Mouse (Mus musculus) embryonic facial prominence, embryonic 14.5 days (tissue): ENCODE data around the gene Rpl35a. TPM values are rescaled to one million over a fixed set of nuclear protein-coding genes. Genes with fewer than 3 reads are reported as not detected.
A peak's percentile ranks its signal among the peaks of the same experiment; 100 is the strongest.

Experiments used
- ATAC-seq: fragments of 200-750 bp; cut with Nextera tagmentation; 2 replicates; pipeline ENCODE4 v1.8.0; 2017; ENCODE audit warnings: low read depth, moderate number of reproducible peaks, moderate TSS enrichment
- DNase-seq: peaks from one replicate; pipeline ENCODE4 v3.0.0-alpha.2; 2015; ENCODE audit warnings: low spot score
- H3K27ac ChIP-seq: fragments of 300-500 bp; sonication (generic); replicated peaks from 2 replicates; pipeline ENCODE4 v1.5.1; 2014; ENCODE audit warnings: low read depth, mild to moderate bottlenecking, low read length, moderate library complexity
- H3K27me3 ChIP-seq: fragments of 300-500 bp; sonication (generic); replicated peaks from 2 replicates; pipeline ENCODE4 v1.6.1; 2014; ENCODE audit warnings: low read length; ENCODE audit not compliant: control insufficient read depth, insufficient read depth
- H3K36me3 ChIP-seq: fragments of 300-500 bp; sonication (generic); 2 replicates; pipeline ENCODE4 v1.6.1; 2014; ENCODE audit warnings: low read length, mixed read lengths; ENCODE audit not compliant: control insufficient read depth, insufficient read depth
- H3K4me1 ChIP-seq: fragments of 300-500 bp; sonication (generic); 2 replicates; pipeline ENCODE4 v1.6.1; 2014; ENCODE audit warnings: antibody characterized with exemption, low read length; ENCODE audit not compliant: control insufficient read depth, insufficient read depth
- H3K4me2 ChIP-seq: fragments of 300-500 bp; sonication (generic); 2 replicates; pipeline ENCODE4 v1.6.1; 2014; ENCODE audit warnings: low read depth, mild to moderate bottlenecking, low read length, moderate library complexity, mixed read lengths
- H3K4me3 ChIP-seq: fragments of 300-500 bp; sonication (generic); 2 replicates; pipeline ENCODE4 v1.5.1; 2014; ENCODE audit warnings: low read depth, mild to moderate bottlenecking, low read length
- H3K9ac ChIP-seq: fragments of 300-500 bp; sonication (generic); 2 replicates; pipeline ENCODE4 v1.6.1; 2014; ENCODE audit warnings: low read depth, mild to moderate bottlenecking, low read length, moderate library complexity, mixed read lengths
- H3K9me3 ChIP-seq: fragments of 300-500 bp; sonication (generic); 2 replicates; pipeline ENCODE4 v1.6.1; 2016; ENCODE audit warnings: low read length; ENCODE audit not compliant: control insufficient read depth
- WGBS: fragments of 180-500 bp; shearing (Covaris S2); extraction: QIAGEN DNeasy Blood & Tissue Kit; methylation state at CpG from one replicate; pipeline ENCODE4 v1.1.7; 2014; 5-methylcytosine and 5-hydroxymethylcytosine counted together
- polyA plus RNA-seq: library from polyadenylated mRNA; unstranded; fragments of >200 nt; fragmentation: Nextera tagmentation; extraction: Ambion mirVana; gene quantifications from 2 replicates; pipeline ENCODE4 v1.2.1, GENCODE M21; 2014

Gene Rpl35a
- polyA plus RNA-seq, 1 experiment from 2014 or later = 1,079 TPM

DNA sequence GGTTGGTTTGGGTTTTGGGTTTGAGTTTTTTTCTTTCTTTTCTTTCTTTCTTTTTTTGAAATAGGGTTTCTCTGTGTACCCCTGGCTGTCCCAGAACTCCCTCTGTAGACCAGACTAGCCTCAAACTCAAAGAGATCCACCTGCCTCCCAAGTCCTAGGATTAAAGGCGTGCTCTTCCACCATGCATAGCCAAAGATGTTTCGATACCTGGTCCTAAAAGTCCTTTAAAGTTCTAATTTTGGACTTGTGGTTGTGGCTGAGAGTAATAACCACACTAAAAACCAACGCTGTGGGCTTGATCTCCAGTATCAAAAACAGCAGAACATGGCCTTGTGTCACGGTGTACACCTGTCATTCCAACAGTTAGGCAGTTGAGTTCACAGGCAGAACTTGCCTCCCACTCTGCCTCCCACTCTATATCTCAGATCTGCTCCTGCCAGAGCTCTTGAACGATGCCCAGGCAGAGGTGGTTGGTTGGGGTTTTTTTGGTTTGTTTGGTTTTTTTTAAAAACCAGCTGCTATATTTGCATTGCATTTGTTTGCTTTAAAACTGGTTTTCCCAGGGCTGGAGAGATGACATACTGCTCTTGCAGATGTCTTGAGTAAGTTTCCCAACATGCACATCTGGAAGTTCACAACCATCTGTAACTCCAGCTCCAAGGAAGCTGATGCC is 38.4 kb upstream of the Rpl35a start:
- Histone ChIP-seq H3K27ac (no peak overlapping the region), H3K4me1 (no peaks in the 10 kb centered on the region), H3K4me3 (no peak overlapping the region), H3K9me3 (no peaks in the 10 kb centered on the region), H3K9ac (no peak overlapping the region), H3K36me3 (peaks cover 24% of the 10 kb centered on the region), H3K4me2 (no peak overlapping the region), H3K27me3 (no peaks in the 10 kb centered on the region)
- DNase-seq (no peak), ATAC-seq (no peak)
- WGBS = 89% methylated on average over 5 of the region's 5 CpGs

DNA sequence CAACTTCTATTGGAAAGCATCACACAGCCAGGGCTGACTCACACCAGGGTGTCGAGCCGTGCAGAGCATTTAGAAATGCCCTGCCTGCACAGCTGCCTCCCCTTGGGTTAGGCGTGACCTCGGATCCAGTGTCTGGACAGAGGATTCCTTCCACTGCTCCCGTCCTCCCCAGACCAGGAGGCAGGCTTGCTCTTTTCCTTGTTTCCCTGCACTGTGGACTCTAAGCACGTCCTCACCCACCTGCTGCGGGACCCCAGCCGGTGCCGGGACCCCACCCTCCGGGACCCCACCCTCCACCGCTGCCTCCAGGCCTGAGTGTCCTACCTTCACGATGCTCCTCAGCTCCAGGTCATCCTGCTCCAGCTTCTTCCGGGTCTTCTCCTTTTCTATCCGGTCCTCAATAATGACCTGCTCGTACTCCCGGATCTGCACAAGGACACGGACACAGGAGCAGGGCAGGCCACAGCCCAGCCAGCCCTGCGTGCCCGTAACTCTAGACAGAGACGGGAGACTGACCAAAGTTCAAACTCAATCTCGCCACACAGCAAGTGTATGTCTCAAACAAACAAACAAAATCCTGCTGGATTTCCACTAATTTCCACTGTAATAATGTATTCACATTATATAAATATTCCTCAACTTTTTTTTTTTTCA is 37.0 kb upstream of the Rpl35a start:
- ATAC-seq = peak; percentile 42; the same call in 1 of the 2 replicates
- Histone ChIP-seq H3K9me3 (no peaks in the 10 kb centered on the region), H3K4me3 (no peak overlapping the region), H3K4me2 (no peak overlapping the region), H3K27me3 (no peaks in the 10 kb centered on the region), H3K36me3 (peaks cover 11% of the 10 kb centered on the region), H3K27ac (no peak overlapping the region), H3K9ac (no peak overlapping the region), H3K4me1 (no peaks in the 10 kb centered on the region)
- DNase-seq = no peak
- 75% methylated on average over 21 of the region's 21 CpGs for WGBS

DNA sequence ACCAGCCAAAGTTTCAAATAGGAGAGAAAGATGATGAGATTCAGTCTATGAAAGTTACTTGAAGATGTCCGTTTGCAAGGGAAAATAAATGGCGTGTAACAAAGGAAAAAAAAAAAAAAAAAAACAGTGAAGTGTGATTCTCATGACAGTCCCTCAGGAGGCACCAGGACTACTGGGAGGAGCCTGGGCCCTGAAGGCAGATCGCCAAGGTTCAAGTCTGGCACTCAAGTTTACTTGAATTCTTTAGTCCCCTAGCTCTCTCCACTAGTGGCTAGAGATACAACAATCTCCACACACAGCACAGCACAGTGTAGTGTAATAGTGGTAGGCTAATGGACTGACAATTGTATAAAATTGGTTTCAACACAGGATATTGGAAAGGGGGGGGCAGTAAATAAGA is 34.9 kb upstream of the Rpl35a start:
- ATAC-seq (no peak), DNase-seq (no peak)
- no peaks in the 10 kb centered on the region for H3K27me3 ChIP-seq
- no peak overlapping the region for H3K4me2 ChIP-seq
- H3K27ac ChIP-seq = no peak overlapping the region
- H3K36me3 ChIP-seq = no peaks in the 10 kb centered on the region
- H3K4me1 ChIP-seq = no peaks in the 10 kb centered on the region
- 65% methylated on average over 3 of the region's 3 CpGs for WGBS
- no peak overlapping the region for H3K4me3 ChIP-seq
- H3K9ac ChIP-seq = no peak overlapping the region
- no peaks in the 10 kb centered on the region for H3K9me3 ChIP-seq

DNA sequence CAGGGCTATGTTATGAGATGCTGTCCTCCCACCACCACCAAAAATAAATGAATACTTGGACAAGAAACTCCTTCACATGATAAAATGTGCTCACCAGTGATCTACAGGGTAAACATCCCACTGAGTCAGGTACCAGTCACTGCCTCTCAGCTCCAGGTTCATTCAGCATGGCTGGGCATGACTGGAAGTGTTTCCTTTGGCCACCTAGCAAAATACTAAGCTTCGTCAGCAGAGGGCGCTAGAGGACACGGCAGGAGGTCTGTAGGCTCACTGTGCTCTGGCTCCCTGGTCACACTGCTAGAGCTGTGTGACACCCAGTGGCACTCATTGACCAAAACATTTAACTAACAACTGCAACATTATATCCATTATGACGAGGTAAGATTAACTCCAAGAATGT is 32.5 kb upstream of the Rpl35a start:
- Histone ChIP-seq H3K4me2 (no peak overlapping the region), H3K9ac (no peak overlapping the region), H3K9me3 (no peaks in the 10 kb centered on the region), H3K4me1 (no peaks in the 10 kb centered on the region), H3K36me3 (no peaks in the 10 kb centered on the region), H3K27ac (no peak overlapping the region), H3K4me3 (no peak overlapping the region), H3K27me3 (no peaks in the 10 kb centered on the region)
- DNase-seq (peak; percentile 79), ATAC-seq (peak; percentile 76; the same call in 1 of the 2 replicates)
- 3% methylated on average over 4 of the region's 4 CpGs for WGBS

DNA sequence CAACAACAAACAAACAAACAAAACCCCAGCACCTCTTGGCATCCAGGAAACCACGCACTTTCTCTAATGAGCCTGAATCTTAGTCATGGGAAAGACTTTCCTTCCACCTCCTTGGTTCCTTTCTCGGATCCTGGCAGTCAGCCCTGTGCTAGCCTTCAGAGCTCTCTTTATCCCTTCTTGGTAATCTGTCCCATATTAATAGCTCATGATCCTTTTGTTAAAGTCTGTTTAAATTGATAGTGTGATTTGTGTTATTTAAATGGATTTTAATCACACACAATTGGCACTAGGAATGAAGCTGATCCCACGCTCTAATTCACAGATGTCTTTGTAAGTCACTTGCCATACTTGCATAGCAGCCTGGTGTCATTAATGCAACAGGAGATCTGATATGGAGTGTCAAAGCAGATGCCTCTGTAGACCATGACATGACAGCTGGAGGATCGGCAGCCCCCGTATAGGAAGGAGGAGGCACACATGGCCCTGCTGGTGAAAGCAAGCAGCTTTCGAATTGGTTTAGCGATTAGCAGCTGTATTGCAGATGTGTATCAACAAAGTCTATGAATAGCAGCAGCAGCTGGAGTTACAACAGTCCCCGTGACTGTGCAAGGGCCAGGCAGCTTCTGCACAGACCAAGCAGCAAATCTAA is 31.7 kb upstream of the Rpl35a start:
- ATAC-seq (peak; percentile 72), DNase-seq (peak; percentile 83)
- WGBS = 59% methylated on average over 8 of the region's 8 CpGs

DNA sequence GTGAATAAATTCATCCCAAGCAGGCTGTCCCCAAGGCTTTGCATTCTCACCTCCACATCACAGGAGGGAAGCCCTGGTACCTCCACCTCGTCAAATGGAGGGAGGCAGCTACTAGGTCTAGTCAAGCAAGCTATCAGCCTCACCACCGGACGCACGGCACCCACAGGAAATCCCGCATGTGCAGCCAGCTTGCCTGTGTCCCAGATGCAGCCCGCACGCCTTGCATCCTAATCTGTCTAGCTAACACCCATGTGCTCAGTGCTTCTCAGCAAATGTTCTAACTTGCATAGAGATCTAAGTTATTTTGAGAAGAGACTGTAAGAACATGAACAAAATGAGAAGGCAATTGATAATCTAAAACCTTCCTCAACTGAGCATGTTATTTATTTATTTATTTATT is 29.9 kb upstream of the Rpl35a start:
- H3K27ac ChIP-seq = no peak overlapping the region
- no peak overlapping the region for H3K4me3 ChIP-seq
- 85% methylated on average over 7 of the region's 7 CpGs for WGBS
- H3K36me3 ChIP-seq = no peaks in the 10 kb centered on the region
- no peak overlapping the region for H3K9ac ChIP-seq
- no peak overlapping the region for H3K4me2 ChIP-seq
- no peaks in the 10 kb centered on the region for H3K4me1 ChIP-seq
- DNase-seq (no peak), ATAC-seq (no peak)
- H3K9me3 ChIP-seq = no peaks in the 10 kb centered on the region
- H3K27me3 ChIP-seq = no peaks in the 10 kb centered on the region

More for the DNA sequence above, 31.7 kb upstream of the Rpl35a start:
- Histone ChIP-seq H3K36me3 (no peaks in the 10 kb centered on the region), H3K4me2 (no peak overlapping the region), H3K4me1 (no peaks in the 10 kb centered on the region), H3K27me3 (no peaks in the 10 kb centered on the region), H3K9me3 (no peaks in the 10 kb centered on the region), H3K27ac (no peak overlapping the region), H3K4me3 (no peak overlapping the region), H3K9ac (no peak overlapping the region)

DNA sequence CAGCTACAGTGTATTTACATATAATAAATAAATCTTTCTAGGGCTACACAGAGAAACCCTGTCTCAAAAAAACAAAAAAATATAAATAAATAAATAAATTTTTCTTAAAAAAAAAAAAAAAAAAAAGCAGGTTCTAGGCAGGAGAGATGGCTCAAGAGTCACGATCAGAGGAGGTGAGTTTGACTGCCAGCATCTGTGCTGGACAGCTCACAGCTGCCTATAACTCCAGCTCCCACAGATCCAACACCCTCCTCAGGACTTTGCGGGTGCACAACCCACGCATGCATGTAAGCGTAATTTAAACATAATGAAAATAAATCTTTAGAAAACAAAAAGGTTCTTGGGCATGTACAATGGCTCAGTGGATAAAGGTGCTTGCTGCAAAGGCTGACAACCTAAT is 20.2 kb upstream of the Rpl35a start:
- Histone ChIP-seq H3K9ac (no peak overlapping the region), H3K9me3 (no peaks in the 10 kb centered on the region), H3K36me3 (no peaks in the 10 kb centered on the region), H3K27me3 (no peaks in the 10 kb centered on the region), H3K4me2 (no peak overlapping the region), H3K27ac (no peak overlapping the region), H3K4me3 (no peak overlapping the region), H3K4me1 (no peaks in the 10 kb centered on the region)
- DNase-seq = no peak
- WGBS = 62% methylated on average over 4 of the region's 4 CpGs
- ATAC-seq = no peak

DNA sequence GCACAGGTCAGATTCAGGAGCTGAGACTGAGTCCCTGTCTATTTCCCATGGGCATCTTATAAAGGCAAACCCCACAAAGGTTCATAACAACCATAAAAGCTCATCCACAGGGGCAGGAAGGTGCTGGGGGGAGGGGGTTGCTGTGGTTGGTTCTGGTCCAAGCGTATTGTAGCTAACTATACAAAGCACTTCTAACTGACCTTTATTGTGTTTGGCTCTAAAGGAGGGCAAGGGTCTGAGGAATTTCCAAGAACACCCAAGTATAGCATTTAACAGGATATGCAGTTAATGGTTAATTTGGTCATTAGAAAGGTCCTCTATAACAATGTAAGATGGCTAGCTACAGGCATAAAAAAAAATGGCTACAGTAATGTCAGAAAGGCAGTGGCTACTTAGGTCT is 13.6 kb upstream of the Rpl35a start:
- Histone ChIP-seq H3K9me3 (no peaks in the 10 kb centered on the region), H3K27ac (no peak overlapping the region), H3K9ac (no peak overlapping the region), H3K27me3 (no peaks in the 10 kb centered on the region), H3K4me3 (no peak overlapping the region), H3K36me3 (no peaks in the 10 kb centered on the region), H3K4me1 (no peaks in the 10 kb centered on the region), H3K4me2 (no peak overlapping the region)
- DNase-seq (no peak), ATAC-seq (no peak)
- WGBS = 92% methylated on average over 1 of the region's 1 CpGs
